Mouse (Mus musculus): ENCODE results near the gene Frat2. TPM values are rescaled to one million over a fixed set of nuclear protein-coding genes. Genes with fewer than 3 reads are reported as not detected.

Gene Frat2
- polyA plus RNA-seq, 1 experiment: 0.79 TPM

DNA sequence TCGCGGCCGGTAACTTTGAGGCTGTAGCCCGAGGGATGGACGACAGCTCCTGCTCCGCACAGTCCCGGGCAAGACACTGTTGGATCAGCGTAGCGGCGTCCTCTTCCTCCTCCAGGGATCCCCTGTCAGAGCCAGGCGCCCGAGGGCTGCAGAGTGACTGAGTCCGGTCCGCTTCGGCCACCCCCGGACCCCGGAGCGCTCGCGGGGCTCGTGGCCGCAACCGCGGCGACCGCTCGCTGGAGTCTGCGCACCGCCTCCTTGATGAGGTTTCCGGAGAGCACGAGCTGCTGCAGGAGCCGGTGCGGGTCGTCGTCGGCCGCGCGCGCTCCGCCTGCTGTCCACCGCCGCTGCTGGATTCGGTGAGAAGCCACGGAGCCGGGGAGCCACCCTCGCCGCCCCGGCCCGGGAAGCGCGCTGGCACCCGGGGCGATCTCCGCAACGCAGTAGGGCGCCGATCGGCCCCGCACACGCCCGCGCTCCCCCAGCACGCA lies 796 bp downstream of the Frat2 start:
- no peak for TF ChIP-seq USF1 (IDR thresholded peaks at IDR 0.05; ENCODE audit: low read depth)
- peak in 1 of 3 experiments; percentile 13 for TF ChIP-seq MYOD1 (IDR thresholded peaks at IDR 0.05; ENCODE audit: control insufficient read depth in 1 of 3, insufficient read length in 2 of 3, low read depth in 2 of 3)
- no peak for TF ChIP-seq POLR2A (IDR thresholded peaks at IDR 0.05; ENCODE audit: insufficient read length, low read depth)
- peak in 1 of 3 experiments; percentile 3 for TF ChIP-seq MYOG (IDR thresholded peaks at IDR 0.05; ENCODE audit: control insufficient read depth in 1 of 3, insufficient read depth in 1 of 3, insufficient read length in 2 of 3, low read depth in 2 of 3)
- TF ChIP-seq E2F4 (IDR thresholded peaks at IDR 0.05; ENCODE audit: insufficient read depth): no peak
- TF ChIP-seq CEBPB (IDR thresholded peaks at IDR 0.05; ENCODE audit: insufficient read depth, poor library complexity, severe bottlenecking): no peak
- TF ChIP-seq REST (IDR thresholded peaks at IDR 0.05; ENCODE audit: insufficient read depth, insufficient read length): no peak
- TF ChIP-seq POLR2AphosphoS2 (IDR thresholded peaks at IDR 0.05; ENCODE audit: insufficient read length, low read depth): no peak
- no peak for TF ChIP-seq TCF12 (IDR thresholded peaks at IDR 0.05; ENCODE audit: insufficient read depth, poor library complexity, severe bottlenecking)
- Histone ChIP-seq H3ac (ENCODE audit: control insufficient read depth, insufficient read length) (peak overlapping the region; percentile 44), H3K36me3 (ENCODE audit: control insufficient read depth, insufficient read depth) (no peaks in the 10 kb centered on the region), H3K79me2 (ENCODE audit: control insufficient read depth, insufficient read depth) (no peaks in the 10 kb centered on the region), H3K4me3 (peak overlapping the region; percentile 36), H3K4me2 (ENCODE audit: low read depth) (peak overlapping the region; percentile 87), H3K27me3 (ENCODE audit: control insufficient read depth, insufficient read depth, insufficient read length) (peaks cover 29% of the 10 kb centered on the region)

DNA sequence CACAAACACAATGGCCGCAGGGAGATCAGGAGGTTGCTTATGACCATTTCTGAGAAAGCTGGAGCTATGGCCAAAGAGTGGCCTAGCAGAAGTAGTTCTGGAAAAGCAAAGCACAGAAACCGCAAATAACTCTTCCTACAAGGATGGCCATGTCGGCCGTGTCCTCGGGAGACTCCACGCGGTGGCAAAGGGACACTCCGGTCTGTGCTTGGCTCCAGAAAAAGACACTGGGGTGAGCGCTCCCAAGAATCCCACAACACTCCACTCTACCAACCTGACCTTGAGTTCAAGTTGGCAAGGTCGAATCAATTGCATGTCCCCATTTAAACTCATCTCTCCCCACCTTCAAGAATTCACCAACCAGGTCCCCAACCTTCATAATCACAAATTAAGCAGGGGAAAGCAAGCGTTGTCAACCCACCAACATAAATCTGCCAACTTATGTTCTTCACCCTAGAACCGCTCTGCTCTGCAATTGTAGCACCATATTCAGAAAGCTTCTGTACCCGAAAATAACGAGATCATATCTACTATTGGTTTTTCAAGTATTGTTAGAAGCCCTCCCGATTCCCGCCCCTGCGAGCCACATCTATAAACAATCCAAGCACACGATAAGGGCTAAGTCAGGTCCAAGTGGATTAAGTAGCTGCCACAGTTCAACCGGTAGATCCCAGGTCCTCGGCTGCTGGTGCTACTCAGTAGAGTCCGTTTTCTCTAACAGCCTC lies 1.4 kb downstream of the Frat2 start:
- Histone ChIP-seq H3K36me3 (ENCODE audit: control insufficient read depth, insufficient read depth) (no peaks in the 10 kb centered on the region), H3K4me2 (ENCODE audit: low read depth) (peak overlapping the region; percentile 87), H3K27me3 (ENCODE audit: control insufficient read depth, insufficient read depth, insufficient read length) (peaks cover 30% of the 10 kb centered on the region), H3ac (ENCODE audit: control insufficient read depth, insufficient read length) (no peak overlapping the region), H3K79me2 (ENCODE audit: control insufficient read depth, insufficient read depth) (no peaks in the 10 kb centered on the region), H3K4me3 (peak overlapping the region; percentile 36)
- TF ChIP-seq TCF3 (IDR thresholded peaks at IDR 0.05; ENCODE audit: insufficient read length, low read depth): no peak
- TF ChIP-seq REST (IDR thresholded peaks at IDR 0.05; ENCODE audit: insufficient read depth, insufficient read length): no peak
- TF ChIP-seq SRF (IDR thresholded peaks at IDR 0.05; ENCODE audit: control insufficient read depth, insufficient read length, low read depth): no peak
- TF ChIP-seq USF1 (IDR thresholded peaks at IDR 0.05; ENCODE audit: low read depth): no peak
- no peak for TF ChIP-seq POLR2AphosphoS2 (IDR thresholded peaks at IDR 0.05; ENCODE audit: insufficient read length, low read depth)
- TF ChIP-seq MAX (IDR thresholded peaks at IDR 0.05; ENCODE audit: low read depth): no peak
- no peak for TF ChIP-seq CEBPB (IDR thresholded peaks at IDR 0.05; ENCODE audit: insufficient read depth, poor library complexity, severe bottlenecking)
- no peak for TF ChIP-seq POLR2A (IDR thresholded peaks at IDR 0.05; ENCODE audit: insufficient read length, low read depth)
- no peak for TF ChIP-seq E2F4 (IDR thresholded peaks at IDR 0.05; ENCODE audit: insufficient read depth)
- no peak for TF ChIP-seq TCF12 (IDR thresholded peaks at IDR 0.05; ENCODE audit: insufficient read depth, poor library complexity, severe bottlenecking)

DNA sequence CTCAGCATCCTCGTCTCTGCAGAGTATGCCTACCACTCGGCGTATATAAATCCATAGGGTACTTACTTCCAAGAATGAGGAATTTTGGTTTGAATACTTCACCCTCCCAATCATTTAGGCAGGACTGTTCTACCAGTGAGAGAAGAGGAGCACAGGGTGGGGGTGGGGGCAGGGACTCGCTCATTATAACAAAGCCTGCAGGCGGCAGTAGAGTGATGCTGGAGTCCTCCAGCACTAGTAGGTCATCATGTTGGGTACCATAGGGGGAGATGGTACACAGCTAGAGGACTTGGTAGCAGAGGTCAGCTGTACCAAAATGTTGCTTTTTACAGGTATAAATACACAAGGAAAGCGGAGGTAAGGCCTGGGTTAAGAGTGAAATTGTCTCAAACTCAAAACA lies 3.6 kb downstream of the Frat2 start:
- peaks cover 49% of the 10 kb centered on the region for H3K27me3 ChIP-seq (ENCODE audit: control insufficient read depth, insufficient read depth, insufficient read length)
- no peak for TF ChIP-seq USF1 (IDR thresholded peaks at IDR 0.05; ENCODE audit: low read depth)
- TF ChIP-seq SRF (IDR thresholded peaks at IDR 0.05; ENCODE audit: control insufficient read depth, insufficient read length, low read depth): no peak
- no peak for TF ChIP-seq MAX (IDR thresholded peaks at IDR 0.05; ENCODE audit: low read depth)
- no peak for TF ChIP-seq TCF12 (IDR thresholded peaks at IDR 0.05; ENCODE audit: insufficient read depth, poor library complexity, severe bottlenecking)
- no peak for TF ChIP-seq E2F4 (IDR thresholded peaks at IDR 0.05; ENCODE audit: insufficient read depth)
- TF ChIP-seq POLR2A (IDR thresholded peaks at IDR 0.05; ENCODE audit: insufficient read length, low read depth): no peak
- TF ChIP-seq MYOD1 (IDR thresholded peaks at IDR 0.05; ENCODE audit: control insufficient read depth in 1 of 3, insufficient read length in 2 of 3, low read depth in 2 of 3): no peak
- no peak for TF ChIP-seq REST (IDR thresholded peaks at IDR 0.05; ENCODE audit: insufficient read depth, insufficient read length)
- TF ChIP-seq TCF3 (IDR thresholded peaks at IDR 0.05; ENCODE audit: insufficient read length, low read depth): no peak
- TF ChIP-seq CEBPB (IDR thresholded peaks at IDR 0.05; ENCODE audit: insufficient read depth, poor library complexity, severe bottlenecking): no peak
- TF ChIP-seq POLR2AphosphoS2 (IDR thresholded peaks at IDR 0.05; ENCODE audit: insufficient read length, low read depth): no peak
- no peak for TF ChIP-seq MYOG (IDR thresholded peaks at IDR 0.05; ENCODE audit: control insufficient read depth in 1 of 3, insufficient read depth in 1 of 3, insufficient read length in 2 of 3, low read depth in 2 of 3)
- H3K79me2 ChIP-seq (ENCODE audit: control insufficient read depth, insufficient read depth): no peaks in the 10 kb centered on the region
- no peak overlapping the region for H3K4me2 ChIP-seq (ENCODE audit: low read depth)
- no peak overlapping the region for H3ac ChIP-seq (ENCODE audit: control insufficient read depth, insufficient read length)
- H3K36me3 ChIP-seq (ENCODE audit: control insufficient read depth, insufficient read depth): no peaks in the 10 kb centered on the region
- H3K4me3 ChIP-seq: no peak overlapping the region

DNA sequence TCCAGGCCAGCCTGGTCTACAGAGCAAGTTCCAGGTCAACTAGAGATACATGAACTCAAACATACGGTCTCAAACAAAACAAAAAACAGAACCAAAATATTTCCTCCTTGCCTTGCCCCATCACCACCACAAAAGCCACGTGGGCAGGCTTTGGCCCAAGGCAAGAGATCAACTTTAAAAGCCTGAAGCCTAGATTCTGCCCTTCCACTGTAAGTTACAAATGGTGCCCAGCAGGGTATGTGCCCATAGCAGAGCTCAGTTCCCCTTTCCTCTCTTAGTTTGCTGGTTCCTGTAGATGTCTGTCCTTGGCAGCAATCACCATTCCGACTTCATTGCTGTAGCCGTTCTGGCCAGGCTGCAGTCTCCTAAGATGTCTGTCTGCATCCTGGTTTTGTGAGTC lies 5.2 kb downstream of the Frat2 start:
- TF ChIP-seq POLR2A (IDR thresholded peaks at IDR 0.05; ENCODE audit: insufficient read length, low read depth): no peak
- no peak for TF ChIP-seq MYOD1 (IDR thresholded peaks at IDR 0.05; ENCODE audit: control insufficient read depth in 1 of 3, insufficient read length in 2 of 3, low read depth in 2 of 3)
- no peak for TF ChIP-seq E2F4 (IDR thresholded peaks at IDR 0.05; ENCODE audit: insufficient read depth)
- TF ChIP-seq USF1 (IDR thresholded peaks at IDR 0.05; ENCODE audit: low read depth): no peak
- TF ChIP-seq MYOG (IDR thresholded peaks at IDR 0.05; ENCODE audit: control insufficient read depth in 1 of 3, insufficient read depth in 1 of 3, insufficient read length in 2 of 3, low read depth in 2 of 3): no peak
- no peak for TF ChIP-seq MAX (IDR thresholded peaks at IDR 0.05; ENCODE audit: low read depth)
- TF ChIP-seq POLR2AphosphoS2 (IDR thresholded peaks at IDR 0.05; ENCODE audit: insufficient read length, low read depth): no peak
- TF ChIP-seq TCF3 (IDR thresholded peaks at IDR 0.05; ENCODE audit: insufficient read length, low read depth): no peak
- no peak for TF ChIP-seq TCF12 (IDR thresholded peaks at IDR 0.05; ENCODE audit: insufficient read depth, poor library complexity, severe bottlenecking)
- TF ChIP-seq SRF (IDR thresholded peaks at IDR 0.05; ENCODE audit: control insufficient read depth, insufficient read length, low read depth): no peak
- TF ChIP-seq REST (IDR thresholded peaks at IDR 0.05; ENCODE audit: insufficient read depth, insufficient read length): no peak
- TF ChIP-seq CEBPB (IDR thresholded peaks at IDR 0.05; ENCODE audit: insufficient read depth, poor library complexity, severe bottlenecking): no peak
- H3K4me2 ChIP-seq (ENCODE audit: low read depth): no peak overlapping the region
- no peak overlapping the region for H3K4me3 ChIP-seq
- H3ac ChIP-seq (ENCODE audit: control insufficient read depth, insufficient read length): no peak overlapping the region
- H3K36me3 ChIP-seq (ENCODE audit: control insufficient read depth, insufficient read depth): no peaks in the 10 kb centered on the region
- H3K79me2 ChIP-seq (ENCODE audit: control insufficient read depth, insufficient read depth): no peaks in the 10 kb centered on the region
- H3K27me3 ChIP-seq (ENCODE audit: control insufficient read depth, insufficient read depth, insufficient read length): peaks cover 53% of the 10 kb centered on the region

Data from myocyte (in vitro differentiated cells).